Mouse (Mus musculus) spleen, adult 2 months (tissue): ENCODE results near the gene Dll1.

Experiments
- CTCF ChIP-seq: fragments of 200-500 bp; IDR thresholded peaks from 2 replicates; pipeline ENCODE4 v1.5.1; 2011; ENCODE audit warnings: mild to moderate bottlenecking, inconsistent platforms; ENCODE audit not compliant: insufficient read depth, insufficient read length, insufficient replicate concordance; ENCODE audit errors: extremely low read depth
- POLR2A ChIP-seq: fragments of 200-500 bp; IDR thresholded peaks from 2 replicates; pipeline ENCODE4 v1.6.1; 2011; ENCODE audit warnings: low read depth, low read length, inconsistent platforms

- no peak for TF ChIP-seq CTCF
- TF ChIP-seq POLR2A = no peak
Measured at GRCm38 (mm10) chr17:15380641-15381051, 4.0 kb upstream of the Dll1 start.
